Mouse (Mus musculus) 3134 (cell line): Measurements from ENCODE around the gene 4930512M02Rik.
"Not testable (repeated sequence)": the region's sequence is repeated elsewhere in the genome, so short reads cannot be mapped to it uniquely, and the experiment has no call there.

Experiments used
- DNase-seq: peaks from one replicate; pipeline ENCODE4 v3.0.0-alpha.2; 2011; ENCODE audit warnings: low spot score; ENCODE audit not compliant: insufficient read length; ENCODE audit errors: extremely low read depth

4930512M02Rik gene

GRCm38 (mm10) chr11:11627735-11628134, at the start of gene 4930512M02Rik:
TSS of gene 4930512M02Rik (minus strand) at chr11:11627835.
- DNase-seq, result not testable (repeated sequence)

- DNase-seq, result no peak
These were observed 49.5 kb upstream of the 4930512M02Rik start for GRCm38 (mm10) chr11:11677165-11677564.

GRCm38 (mm10) chr11:11676068-11676741, 48.6 kb upstream of the 4930512M02Rik start:
- no peak for DNase-seq

GRCm38 (mm10) chr11:11675063-11675462, 47.4 kb upstream of the 4930512M02Rik start:
- DNase-seq, result no peak

- DNase-seq, result no peak
These were observed 45.3 kb upstream of the 4930512M02Rik start for GRCm38 (mm10) chr11:11672974-11673373.

- DNase-seq, result no peak
These were observed 40.3 kb upstream of the 4930512M02Rik start for GRCm38 (mm10) chr11:11667922-11668290.

- no peak for DNase-seq
These were observed 39.8 kb upstream of the 4930512M02Rik start for GRCm38 (mm10) chr11:11667254-11667921.

GRCm38 (mm10) chr11:11660651-11661050, 33.0 kb upstream of the 4930512M02Rik start:
- no peak for DNase-seq

- DNase-seq, result no peak
These were observed 31.2 kb upstream of the 4930512M02Rik start for GRCm38 (mm10) chr11:11658834-11659233.

- no peak for DNase-seq
These were observed 30.0 kb upstream of the 4930512M02Rik start for GRCm38 (mm10) chr11:11657634-11658033.

- DNase-seq, result no peak
These were observed 29.4 kb upstream of the 4930512M02Rik start for GRCm38 (mm10) chr11:11656995-11657530.

GRCm38 (mm10) chr11:11656388-11656787, 28.8 kb upstream of the 4930512M02Rik start:
- no peak for DNase-seq

- no peak for DNase-seq
These were observed 16.7 kb upstream of the 4930512M02Rik start for GRCm38 (mm10) chr11:11644303-11644702.

GRCm38 (mm10) chr11:11624073-11624705, 3.4 kb downstream of the 4930512M02Rik start:
- DNase-seq, result no peak

- DNase-seq, result no peak
These were observed 18.4 kb downstream of the 4930512M02Rik start for GRCm38 (mm10) chr11:11609243-11609642.

- DNase-seq, result no peak
These were observed 40.3 kb downstream of the 4930512M02Rik start for GRCm38 (mm10) chr11:11587327-11587726.

- DNase-seq, result no peak
These were observed 41.2 kb downstream of the 4930512M02Rik start for GRCm38 (mm10) chr11:11586423-11586822.

- no peak for DNase-seq
These were observed 53.9 kb downstream of the 4930512M02Rik start for GRCm38 (mm10) chr11:11573691-11574090.

- DNase-seq, result no peak
These were observed 56.9 kb downstream of the 4930512M02Rik start for GRCm38 (mm10) chr11:11570747-11571146.

- no peak for DNase-seq
These were observed 58.0 kb downstream of the 4930512M02Rik start for GRCm38 (mm10) chr11:11569466-11570132.

- DNase-seq, result no peak
These were observed 59.6 kb downstream of the 4930512M02Rik start for GRCm38 (mm10) chr11:11568033-11568432.
